Mouse (Mus musculus) neutrophil, adult 83 days (primary cell): ENCODE results near the gene Tnfsf14. TPM values are rescaled to one million over a fixed set of nuclear protein-coding genes. Genes with fewer than 3 reads are reported as not detected.

Source experiments
- total RNA-seq, 2 experiments: library from RNA; stranded (reverse); gene quantifications; one replicate each; pipeline ENCODE4 v1.2.4; 2023

Gene Tnfsf14
- total RNA-seq: 10 to 100 TPM; 32.7 to 34.8 TPM

GRCm38 (mm10) chr17:57194041-57194507, at the start of gene Tnfsf14:
Gene Tnfsf14 (minus strand): TSS chr17:57194177.

GRCm38 (mm10) chr17:57228014-57228413, 34.0 kb upstream of the Tnfsf14 start, which contains the start of gene C3:
Gene C3 (minus strand): TSS chr17:57228136.

GRCm38 (mm10) chr17:57148994-57149803, 44.8 kb downstream of the Tnfsf14 start, which contains the start of gene Cd70:
Gene Cd70 (minus strand): TSS chr17:57149777.

Other genes starting within 250 kb of the Tnfsf14 start
- not detected for gene Acer1, start 212.1 kb downstream of the Tnfsf14 start, total RNA-seq
- gene Clpp, start 203.9 kb downstream of the Tnfsf14 start, total RNA-seq: 10 to 100 TPM in 1 of 2 experiments, 1 to 10 TPM in 1; 9.5 to 14.3 TPM
- gene Alkbh7, start 196.8 kb downstream of the Tnfsf14 start, total RNA-seq: 1 to 10 TPM; 6.9 to 8.2 TPM
- 1 to 10 TPM; 2.4 to 3.7 TPM for gene Pspn, start 194.2 kb downstream of the Tnfsf14 start, total RNA-seq
- gene Gtf2f1, start 182.9 kb downstream of the Tnfsf14 start, total RNA-seq: 10 to 100 TPM; 48.0 to 61.0 TPM
- gene Gm17949, start 182.7 kb downstream of the Tnfsf14 start, total RNA-seq: under 1 TPM in 1 of 2 experiments, not detected in 1; 0.48 TPM
- gene Khsrp, start 162.7 kb downstream of the Tnfsf14 start, total RNA-seq: 100 to 1,000 TPM in 1 of 2 experiments, 10 to 100 TPM in 1; 97.1 to 105 TPM
- gene Slc25a41, start 152.5 kb downstream of the Tnfsf14 start, total RNA-seq: not detected
- not detected for gene Crb3, start 135.1 kb downstream of the Tnfsf14 start, total RNA-seq
- 1 to 10 TPM; 3.0 to 4.7 TPM for gene Slc25a23, start 134.3 kb downstream of the Tnfsf14 start, total RNA-seq
- 100 to 1,000 TPM; 138 to 163 TPM for gene Dennd1c, start 115.7 kb downstream of the Tnfsf14 start, total RNA-seq
- under 1 TPM; 0.15 to 0.18 TPM for gene Tubb4a, start 106.4 kb downstream of the Tnfsf14 start, total RNA-seq
- gene Tnfsf9, start 88.9 kb downstream of the Tnfsf14 start, total RNA-seq: 1 to 10 TPM; 1.9 to 2.1 TPM
- gene Cd70, start 44.4 kb downstream of the Tnfsf14 start, total RNA-seq: not detected
- 100 to 1,000 TPM; 540 to 556 TPM for gene C3, start 34.0 kb upstream of the Tnfsf14 start, total RNA-seq
- 10 to 100 TPM; 52.5 to 53.2 TPM for gene Gpr108, start 54.3 kb upstream of the Tnfsf14 start, total RNA-seq
- gene Trip10, start 55.3 kb upstream of the Tnfsf14 start, total RNA-seq: 1 to 10 TPM; 4.0 to 5.7 TPM
- gene Vav1, start 84.9 kb upstream of the Tnfsf14 start, total RNA-seq: 100 to 1,000 TPM; 163 to 179 TPM
- gene Adgre1, start 164.5 kb upstream of the Tnfsf14 start, total RNA-seq: 10 to 100 TPM; 29.0 to 35.9 TPM